ENCODE assay signal across 19 mouse cellular contexts in the genomic region with DNA sequence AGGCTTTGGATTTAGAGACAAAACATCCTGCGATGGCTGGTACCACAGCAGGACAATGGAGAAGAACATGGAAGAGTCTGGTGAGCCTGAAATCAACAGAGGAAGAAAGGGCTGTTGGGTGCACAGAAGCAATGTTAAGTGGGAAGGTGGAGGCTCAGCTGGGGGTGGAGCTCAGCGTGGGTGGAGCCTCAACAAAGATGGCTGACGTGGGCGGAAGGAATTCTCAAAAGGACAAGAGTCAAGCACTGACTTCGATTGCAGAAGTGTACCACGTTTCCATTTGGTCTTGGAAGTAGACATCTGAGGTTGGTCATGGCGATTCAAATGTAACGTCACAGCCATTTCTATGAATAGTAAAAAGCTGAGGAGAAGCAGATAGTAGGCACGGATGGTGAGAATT. TPM values are rescaled to one million over a fixed set of nuclear protein-coding genes. Genes with fewer than 3 reads are reported as not detected.
"Had no signal": no experiment of that assay in that cellular context is flagged by ENCODE, and none has a peak within 500 bp of the region (broad histone marks: within the 10 kb centered on the region; RNA-seq: fewer than 3 reads in every experiment).

No protein-coding gene starts in this region.

- H3K27me3 ChIP-seq: liver, embryonic 15.5 days; lung, embryonic 15.5 days; midbrain, embryonic 13.5 days; midbrain, embryonic 15.5 days; neural tube, embryonic 12.5 days; stomach, embryonic 15.5 days had no signal

- H3K4me2 ChIP-seq: liver, embryonic 15.5 days; lung, embryonic 15.5 days; midbrain, embryonic 11.5 days; midbrain, embryonic 13.5 days; midbrain, embryonic 15.5 days; stomach, embryonic 15.5 days had no signal

- H3K36me3 ChIP-seq: liver, embryonic 15.5 days; lung, embryonic 15.5 days; midbrain, embryonic 13.5 days; midbrain, embryonic 15.5 days; neural tube, embryonic 12.5 days; stomach, embryonic 15.5 days had no signal

- H3K9me3 ChIP-seq: liver, embryonic 15.5 days; lung, embryonic 15.5 days; megakaryocyte, embryonic 14.5 days; midbrain, embryonic 13.5 days; midbrain, embryonic 15.5 days; neural tube, embryonic 12.5 days; stomach, embryonic 15.5 days had no signal

- H3K4me1 ChIP-seq: stomach, embryonic 15.5 days had no signal

- DNase-seq: liver, postnatal 0 days; lung, adult 2 months; lung, postnatal 14 days; lung, postnatal 36 days; right cerebral cortex, postnatal 14 days; thymus, postnatal 14 days; thymus, postnatal 36 days had no signal

- H3K9ac ChIP-seq: liver, embryonic 15.5 days; liver, postnatal 0 days; lung, embryonic 15.5 days; midbrain, embryonic 13.5 days; midbrain, embryonic 15.5 days; neural tube, embryonic 12.5 days; stomach, embryonic 15.5 days had no signal

- H3K4me3 ChIP-seq: liver, embryonic 15.5 days; lung, embryonic 15.5 days; megakaryocyte, embryonic 14.5 days; midbrain, embryonic 13.5 days; midbrain, embryonic 15.5 days; neural tube, embryonic 12.5 days; stomach, embryonic 15.5 days had no signal

- ATAC-seq: liver, postnatal 0 days; lung, postnatal 0 days; midbrain, embryonic 13.5 days; midbrain, embryonic 15.5 days had no signal

- H3K27ac ChIP-seq: liver, embryonic 15.5 days; lung, embryonic 15.5 days; macrophage; midbrain, embryonic 13.5 days; midbrain, embryonic 15.5 days; neural tube, embryonic 12.5 days; stomach, embryonic 15.5 days; stomach, postnatal 0 days had no signal

RNA-seq across cellular contexts. Expression of a gene that starts 4.5 kb away (rescaled TPM):
- polyA plus RNA-seq: liver, embryonic 15.5 days; liver, postnatal 0 days; macrophage; spleen, adult 2 months had no signal
